Mouse (Mus musculus) urinary bladder, postnatal 10 days (tissue): ENCODE measurements around the gene Igflr1.
A peak's percentile ranks its signal among the peaks of the same experiment; 100 is the strongest.

Experiments used
- DNase-seq: peaks from one replicate; pipeline ENCODE4 v3.0.0; 2022; ENCODE audit warnings: low spot score

The Igflr1 gene

DNA sequence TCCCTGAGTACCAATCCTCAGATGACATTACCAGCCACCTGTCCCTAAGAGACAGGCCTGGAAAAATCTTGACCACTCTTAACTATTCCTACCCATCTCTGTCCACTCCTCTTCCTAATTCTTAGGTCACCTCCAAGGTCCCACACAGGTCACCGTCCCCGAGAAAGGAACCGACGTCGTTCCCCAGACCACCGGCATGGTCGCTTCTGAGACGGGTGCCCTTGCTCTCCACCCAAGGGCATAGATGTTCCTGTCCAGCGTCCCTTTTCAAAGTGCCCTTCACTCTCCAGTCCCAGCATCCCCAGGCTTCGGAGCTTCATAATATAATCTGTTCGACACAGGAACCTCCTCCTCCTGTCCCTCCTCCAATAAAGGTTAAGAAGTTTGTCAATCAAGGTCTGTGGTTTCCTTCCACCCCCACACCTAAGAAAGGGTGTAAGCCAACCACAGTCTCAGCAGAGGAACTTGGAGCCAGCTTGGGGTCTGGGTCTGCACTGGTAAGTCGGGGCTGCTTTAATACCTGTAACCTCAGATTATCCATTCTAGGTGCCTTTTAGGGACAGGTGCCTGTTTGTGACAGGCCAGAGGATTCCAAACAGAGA, at the start of gene Igflr1:
TSS of gene Igflr1 (plus strand) at position 458 of the 602 bp plus-strand sequence.
- no peak for DNase-seq

GRCm38 (mm10) chr7:30518325-30518724, 46.9 kb upstream of the Igflr1 start:
- DNase-seq: no peak

- DNase-seq: no peak
Observed at GRCm38 (mm10) chr7:30520396-30520795, 44.8 kb upstream of the Igflr1 start.

DNA sequence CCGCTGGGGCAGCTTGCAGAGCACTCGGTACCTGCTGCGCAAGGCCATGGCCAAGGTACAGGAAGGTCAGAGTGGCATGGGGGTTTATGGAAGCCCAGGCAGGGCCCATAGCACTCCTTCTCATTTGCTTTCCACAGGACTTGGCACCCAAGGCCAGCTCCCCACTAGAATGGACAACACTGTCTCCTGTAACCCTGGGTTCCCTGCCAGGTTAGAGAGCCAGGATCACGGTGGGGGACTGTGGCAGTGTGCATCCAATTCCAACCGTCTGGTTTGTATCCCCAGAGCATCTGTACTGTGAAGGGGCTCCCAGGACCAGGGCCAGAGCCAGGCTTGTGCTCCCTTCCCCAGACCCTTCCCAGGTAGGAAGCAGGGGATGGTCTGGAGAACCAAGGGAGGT, 44.4 kb upstream of the Igflr1 start:
- DNase-seq: no peak

DNA sequence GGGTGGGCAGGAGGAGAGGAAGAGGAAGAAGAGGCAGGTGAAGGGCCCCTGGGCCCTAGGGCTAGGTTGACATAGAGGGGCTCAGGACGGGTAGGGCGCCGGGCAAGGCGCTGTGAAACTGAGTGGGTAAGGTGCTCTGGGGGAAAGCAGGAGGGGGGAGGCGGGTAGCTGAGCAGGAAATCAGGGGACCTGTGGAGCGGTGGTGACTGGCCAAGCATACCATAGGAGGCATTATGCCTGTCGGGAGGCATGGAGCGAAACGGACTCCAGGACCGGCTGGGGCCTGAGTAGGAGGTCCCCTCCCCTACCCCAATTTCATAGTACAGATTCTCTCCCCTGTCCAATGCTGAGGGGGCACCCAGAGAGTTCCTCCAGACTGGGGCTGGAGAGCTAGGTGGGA, 42.4 kb upstream of the Igflr1 start:
- no peak for DNase-seq

DNA sequence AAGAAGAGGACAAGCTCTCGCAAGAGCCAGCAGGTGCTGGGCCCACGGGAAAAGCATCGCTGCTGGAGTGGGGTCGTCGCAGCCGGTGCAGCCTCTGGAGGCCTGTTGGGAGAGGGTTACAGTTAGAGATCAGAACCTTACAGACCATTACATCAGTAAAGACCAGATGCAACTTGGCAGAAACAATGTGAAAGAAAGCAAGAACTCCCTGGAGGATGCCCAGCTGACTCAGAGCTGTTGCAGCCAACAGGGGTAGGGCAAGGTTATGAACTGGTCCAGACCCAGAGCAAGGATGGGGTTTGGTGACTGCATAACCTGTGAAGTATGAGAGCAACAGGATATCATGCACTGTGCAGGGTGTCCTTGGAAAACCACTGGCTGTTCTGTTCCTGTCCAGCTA, 40.7 kb upstream of the Igflr1 start:
- no peak for DNase-seq

GRCm38 (mm10) chr7:30525954-30526353, 39.3 kb upstream of the Igflr1 start:
- DNase-seq: no peak

DNA sequence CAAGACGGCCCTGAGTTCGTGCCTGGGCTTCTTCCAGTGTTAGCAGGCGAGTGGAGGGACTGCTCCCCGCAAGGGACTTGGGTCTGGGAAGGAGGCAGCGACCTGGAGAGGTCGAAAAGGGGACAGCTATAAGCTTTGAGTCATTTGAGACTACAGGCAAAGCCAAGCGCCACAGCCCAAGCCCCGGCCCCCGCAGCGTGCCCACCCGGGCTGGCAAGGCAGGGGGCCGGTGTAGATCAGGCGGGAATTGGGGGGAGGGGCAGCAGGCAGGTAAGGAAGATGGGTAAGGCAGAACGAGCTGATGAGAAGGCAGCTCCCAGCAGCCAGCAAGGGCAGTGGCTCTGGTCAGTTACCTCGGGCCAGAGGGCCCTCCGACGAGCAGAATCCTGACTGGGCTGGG, 38.8 kb upstream of the Igflr1 start:
- DNase-seq: no peak

DNA sequence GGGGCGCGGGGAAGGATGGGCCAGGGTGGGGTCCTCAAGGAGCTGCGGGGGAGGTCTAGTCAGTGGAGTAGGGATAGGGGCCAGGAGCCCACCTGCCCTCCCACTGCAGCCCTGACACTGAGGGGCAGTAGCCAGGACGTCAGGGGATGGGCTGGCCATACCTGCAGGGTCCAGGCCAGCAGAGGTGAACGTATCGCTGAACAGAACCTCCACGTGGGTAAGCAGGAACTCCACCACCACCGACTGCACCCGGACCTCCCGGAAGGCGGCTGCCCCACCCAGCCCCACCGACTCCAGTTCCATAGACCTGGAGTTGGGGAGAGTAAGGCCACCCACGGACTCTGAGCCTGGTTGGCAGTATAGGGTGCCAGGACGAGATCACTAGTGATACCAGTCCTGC, 38.2 kb upstream of the Igflr1 start:
- DNase-seq: no peak

GRCm38 (mm10) chr7:30531291-30531815, 33.9 kb upstream of the Igflr1 start:
- DNase-seq: no peak

DNA sequence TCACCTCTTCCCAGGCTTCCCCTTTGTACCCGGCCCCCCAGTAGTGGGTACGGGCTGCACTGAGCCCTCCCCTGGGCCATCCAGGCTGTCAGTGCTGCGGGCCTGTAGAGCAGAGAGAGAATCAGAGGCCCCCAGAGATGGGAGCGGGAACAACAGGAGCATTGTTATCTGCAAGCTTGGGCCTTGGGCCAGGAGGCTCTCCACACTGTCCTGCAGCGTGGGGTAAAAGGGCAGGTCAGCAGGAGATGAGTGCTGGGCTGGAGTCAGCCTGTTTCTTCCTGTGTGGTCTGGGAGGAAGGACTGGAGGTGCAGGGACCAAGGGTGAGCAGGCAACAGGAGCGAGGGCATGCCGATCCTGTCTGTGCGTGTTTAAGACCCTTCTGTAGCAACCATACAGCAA, 32.3 kb upstream of the Igflr1 start:
- no peak for DNase-seq

- no peak for DNase-seq
Observed at GRCm38 (mm10) chr7:30533941-30534632, 31.1 kb upstream of the Igflr1 start.

DNA sequence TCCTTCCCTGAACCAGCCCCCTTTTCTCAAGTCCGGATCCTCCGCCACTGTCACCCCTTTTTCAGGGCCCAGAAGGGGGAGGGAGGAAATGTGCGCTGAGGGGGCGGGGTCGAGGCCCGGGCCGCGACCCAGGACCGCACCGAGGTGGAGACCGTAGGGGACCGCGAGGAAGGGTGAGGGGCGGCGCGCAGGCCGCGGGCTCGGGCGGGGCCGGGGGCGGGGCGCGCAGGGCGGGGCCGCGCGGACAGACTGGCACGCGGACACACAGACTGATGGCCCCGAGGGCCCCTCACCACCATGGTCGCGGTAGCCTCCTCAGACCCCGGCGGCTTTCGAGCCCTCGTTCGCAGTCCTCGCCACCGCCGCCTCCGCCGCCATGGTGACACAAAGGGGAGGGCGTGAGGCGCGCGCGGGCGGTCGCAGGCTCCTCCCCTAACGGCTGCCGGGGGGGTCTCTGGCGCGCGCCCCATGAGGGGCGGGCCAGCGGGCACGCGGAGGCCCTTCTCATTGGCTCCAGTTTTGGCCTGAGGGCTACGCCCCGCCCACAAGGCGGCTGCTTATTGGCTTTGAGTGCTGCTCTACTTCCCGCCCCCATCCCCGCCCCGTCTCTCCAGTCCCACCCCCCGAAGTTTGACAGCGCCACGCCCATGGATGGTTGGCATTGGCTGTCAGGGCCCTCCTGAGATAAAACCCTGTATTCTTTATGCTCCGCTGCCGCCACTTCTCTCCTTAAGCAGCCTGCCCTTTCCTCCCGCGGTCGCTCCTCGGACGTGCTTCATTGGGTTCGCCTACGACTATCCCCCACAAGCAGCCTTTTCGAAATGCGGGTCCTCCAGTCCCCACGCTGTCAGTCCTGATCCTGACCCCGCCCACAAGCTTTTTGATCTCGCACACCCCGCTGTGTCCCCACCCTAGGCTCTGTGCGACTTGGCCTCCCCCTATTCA, 30.3 kb upstream of the Igflr1 start, which contains the start of gene Arhgap33:
TSS of gene Arhgap33 (minus strand) at position 428 of the 945 bp plus-strand sequence.
- DNase-seq: peak; percentile 77

- no peak for DNase-seq
Observed at GRCm38 (mm10) chr7:30540572-30540971, 24.7 kb upstream of the Igflr1 start.

- no peak for DNase-seq
Observed at GRCm38 (mm10) chr7:30544327-30544726, 20.9 kb upstream of the Igflr1 start.

GRCm38 (mm10) chr7:30549880-30550279, 15.3 kb upstream of the Igflr1 start:
- DNase-seq: no peak

DNA sequence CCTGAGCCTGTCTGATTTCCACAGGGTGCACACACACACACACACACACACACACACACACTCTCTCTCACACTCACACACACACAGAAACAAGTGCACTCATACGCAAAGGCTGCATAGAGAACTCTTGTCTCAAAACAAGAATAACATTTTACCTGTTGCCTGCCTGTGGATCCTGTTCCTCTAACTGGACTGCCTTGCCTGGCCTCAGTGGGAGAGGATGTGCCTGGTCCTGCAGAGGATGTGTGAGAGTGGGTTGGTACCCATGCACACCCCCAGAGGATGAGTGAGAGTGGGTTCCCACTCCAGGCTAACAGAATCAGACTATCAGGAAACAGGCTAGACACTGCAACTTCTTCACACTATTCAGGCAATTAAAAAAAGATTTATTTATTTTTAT, 14.6 kb upstream of the Igflr1 start:
- DNase-seq: no peak

GRCm38 (mm10) chr7:30551445-30552101, 13.7 kb upstream of the Igflr1 start:
- no peak for DNase-seq

DNA sequence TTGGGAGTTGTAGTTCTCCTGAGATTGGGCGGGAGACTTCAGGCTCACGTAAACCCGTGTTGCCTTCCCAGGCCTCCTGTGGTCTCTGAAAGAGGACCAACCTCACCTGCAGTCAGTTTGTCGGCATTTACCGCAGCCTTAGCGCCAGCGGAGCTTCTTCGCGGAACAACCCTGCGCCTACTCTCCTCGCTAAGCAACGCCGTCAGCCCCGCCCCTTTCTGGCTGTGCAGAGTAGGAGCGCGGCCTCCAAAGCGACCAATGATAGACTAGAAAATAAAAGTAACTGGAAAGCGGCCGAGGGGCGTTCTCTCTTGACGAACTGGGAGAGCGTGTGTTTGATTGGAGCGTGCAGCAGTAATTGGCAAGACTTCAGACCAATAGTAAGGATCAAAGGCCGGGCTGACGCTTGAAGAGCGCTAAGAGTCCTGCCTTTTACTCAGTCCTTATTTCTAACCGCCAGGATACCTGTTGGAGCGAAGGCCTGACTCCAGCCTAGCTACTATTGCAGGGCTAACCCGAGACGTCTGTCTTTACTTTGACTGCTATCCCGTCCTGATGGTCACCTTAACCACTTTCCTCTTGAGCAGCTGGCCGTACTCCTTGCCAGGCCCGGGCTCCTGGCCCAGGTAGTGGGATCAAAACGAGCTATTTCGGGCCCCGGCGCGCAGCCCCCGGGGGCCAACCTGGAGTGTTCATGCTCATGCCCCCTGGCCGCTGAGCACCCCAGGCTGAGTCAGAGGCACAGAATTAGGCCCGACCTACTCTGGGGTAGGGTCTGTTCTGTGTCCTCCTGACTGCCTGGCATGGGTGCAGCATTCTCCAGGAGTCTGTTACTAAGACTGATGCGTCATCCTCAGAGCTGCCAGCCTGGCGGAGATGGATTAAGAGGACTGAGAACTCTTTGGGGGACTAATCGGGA, 12.9 kb upstream of the Igflr1 start, which contains the start of the genes Hspb6 and Proser3:
TSS of gene Hspb6 (plus strand) at position 77 of the 919 bp plus-strand sequence.
TSS of gene Proser3 (minus strand) at position 198 of the 919 bp plus-strand sequence.
- DNase-seq: peak; percentile 80

- DNase-seq: no peak
Observed at GRCm38 (mm10) chr7:30553021-30553589, 12.1 kb upstream of the Igflr1 start.
